Mouse (Mus musculus) CH12.LX (cell line): ENCODE data around the gene Tprkb. TPM values are rescaled to one million over a fixed set of nuclear protein-coding genes. Genes with fewer than 3 reads are reported as not detected.
A peak's percentile ranks its signal among the peaks of the same experiment; 100 is the strongest.

Source experiments
- DNase-seq: peaks from one replicate; pipeline ENCODE4 v3.0.0-alpha.2; 2013; ENCODE audit errors: extremely low read depth
- H3K27ac ChIP-seq: 2 replicates; pipeline ENCODE4 v1.5.1; 2012; ENCODE audit warnings: low read depth, mild to moderate bottlenecking, control low read depth, moderate library complexity; ENCODE audit not compliant: insufficient read depth
- H3K27me3 ChIP-seq: replicated peaks from 2 replicates; pipeline ENCODE3; 2012; ENCODE audit warnings: inconsistent platforms
- H3K36me3 ChIP-seq, 2 experiments: replicated peaks in 1 of 2; 2 replicates each; pipeline versions ENCODE3 to v1.6.1; 2012; ENCODE audit warnings: inconsistent platforms in 1 of 2, low read length in 1 of 2, mild to moderate bottlenecking in 1 of 2, mixed read lengths in 1 of 2, moderate library complexity in 1 of 2; ENCODE audit not compliant: control insufficient read depth in 1 of 2, insufficient read depth in 1 of 2
- H3K4me1 ChIP-seq, 2 experiments: 2 replicates each; pipeline ENCODE4 v1.6.1; 2012; ENCODE audit warnings: inconsistent platforms in 1 of 2, moderate library complexity in 1 of 2; ENCODE audit not compliant: insufficient read depth in 2 of 2, control insufficient read depth in 1 of 2
- H3K4me2 ChIP-seq: 2 replicates; pipeline ENCODE4 v1.6.1; 2012; ENCODE audit warnings: low read depth, mild to moderate bottlenecking, control low read depth; ENCODE audit not compliant: poor library complexity, insufficient read depth, severe bottlenecking
- H3K4me3 ChIP-seq, 3 experiments: fragments of 150-350 bp in 1 of 3; sonication (generic) in 1 of 3; replicated peaks in 1 of 3; 2 replicates each; pipeline versions ENCODE3 to v1.5.1; 2011 to 2012; ENCODE audit warnings: low read depth in 2 of 3, low read length in 2 of 3, mild to moderate bottlenecking in 2 of 3, moderate library complexity in 2 of 3, control low read depth in 1 of 3, improper control_type of control experiment in 1 of 3, inconsistent platforms in 1 of 3, mixed read lengths in 1 of 3; ENCODE audit not compliant: poor library complexity in 1 of 3
- H3K79me2 ChIP-seq: replicated peaks from 2 replicates; pipeline ENCODE4 v1.6.1; 2012; ENCODE audit warnings: mild to moderate bottlenecking, moderate library complexity; ENCODE audit not compliant: control insufficient read depth, poor library complexity, insufficient read depth, severe bottlenecking; ENCODE audit errors: extremely low read depth
- H3K9ac ChIP-seq: 2 replicates; pipeline ENCODE4 v1.6.1; 2012; ENCODE audit warnings: low read depth, mild to moderate bottlenecking, control low read depth, moderate library complexity; ENCODE audit not compliant: insufficient read depth
- H3K9me3 ChIP-seq: replicated peaks from 2 replicates; pipeline ENCODE3; 2012; ENCODE audit warnings: low read length, inconsistent platforms, mixed read lengths
- CHD1 ChIP-seq: IDR thresholded peaks from 2 replicates; pipeline ENCODE4 v1.6.1; 2012; ENCODE audit warnings: low read depth, low read length, improper control_type of control experiment, inconsistent platforms
- CTCF ChIP-seq, 2 experiments: IDR thresholded peaks in 1 of 2; conservative IDR thresholded peaks in 1 of 2; 2 replicates each; pipeline ENCODE4 v1.5.1; 2011 to 2012; ENCODE audit warnings: low read depth in 2 of 2, low read length in 2 of 2, improper control_type of control experiment in 1 of 2, inconsistent platforms in 1 of 2, mild to moderate bottlenecking in 1 of 2, moderate library complexity in 1 of 2
- ETS1 ChIP-seq: conservative IDR thresholded peaks from 2 replicates; pipeline ENCODE4 v1.6.1; 2012; ENCODE audit warnings: low read depth, mild to moderate bottlenecking, inconsistent platforms, low read length, improper control_type of control experiment, moderate library complexity
- GABPA ChIP-seq: IDR thresholded peaks from 2 replicates; pipeline ENCODE4 v1.6.1; 2012; ENCODE audit warnings: low read depth, low read length, improper control_type of control experiment, inconsistent platforms; ENCODE audit not compliant: insufficient replicate concordance
- HCFC1 ChIP-seq: IDR thresholded peaks from 2 replicates; pipeline ENCODE4 v1.6.1; 2012; ENCODE audit warnings: low read depth, mild to moderate bottlenecking, inconsistent platforms, low read length, improper control_type of control experiment
- MAFK ChIP-seq: IDR thresholded peaks from 2 replicates; pipeline ENCODE4 v1.6.1; 2011; ENCODE audit warnings: low read length, improper control_type of control experiment; ENCODE audit not compliant: insufficient replicate concordance
- MAX ChIP-seq: IDR thresholded peaks from 2 replicates; pipeline ENCODE4 v1.6.1; 2011; ENCODE audit warnings: low read length, improper control_type of control experiment
- MAZ ChIP-seq: IDR thresholded peaks from 2 replicates; pipeline ENCODE4 v1.6.1; 2012; ENCODE audit warnings: low read depth, mild to moderate bottlenecking, inconsistent platforms, low read length, improper control_type of control experiment, moderate library complexity
- PAX5 ChIP-seq: IDR thresholded peaks from 2 replicates; pipeline ENCODE4 v1.6.1; 2012; ENCODE audit warnings: low read length, inconsistent platforms, mixed read lengths
- POLR2A ChIP-seq: IDR thresholded peaks from 2 replicates; pipeline ENCODE4 v1.6.1; 2011; ENCODE audit warnings: low read depth, mild to moderate bottlenecking, improper control_type of control experiment, low read length
- POLR2AphosphoS2 ChIP-seq: IDR thresholded peaks from 2 replicates; pipeline ENCODE4 v1.6.1; 2011; ENCODE audit warnings: low read depth, low read length, improper control_type of control experiment
- RAD21 ChIP-seq: IDR thresholded peaks from 2 replicates; pipeline ENCODE4 v1.6.1; 2011; ENCODE audit warnings: low read depth, mild to moderate bottlenecking, low read length, improper control_type of control experiment, moderate library complexity
- RCOR1 ChIP-seq: conservative IDR thresholded peaks from 2 replicates; pipeline ENCODE4 v1.6.1; 2012; ENCODE audit warnings: low read depth, mild to moderate bottlenecking, inconsistent platforms, low read length, improper control_type of control experiment
- SMC3 ChIP-seq: IDR thresholded peaks from 2 replicates; pipeline ENCODE4 v1.6.1; 2011; ENCODE audit warnings: low read depth, low read length, improper control_type of control experiment
- TBP ChIP-seq: conservative IDR thresholded peaks from 2 replicates; pipeline ENCODE4 v1.6.1; 2011; ENCODE audit warnings: low read depth, low read length, improper control_type of control experiment
- TCF12 ChIP-seq: IDR thresholded peaks from 2 replicates; pipeline ENCODE4 v1.6.1; 2014; ENCODE audit warnings: low read depth, mild to moderate bottlenecking, inconsistent platforms, low read length, improper control_type of control experiment
- USF2 ChIP-seq: conservative IDR thresholded peaks from 2 replicates; pipeline ENCODE4 v1.6.1; 2011; ENCODE audit warnings: low read depth, low read length, improper control_type of control experiment
- ZC3H11A ChIP-seq: IDR thresholded peaks from 2 replicates; pipeline ENCODE4 v1.6.1; 2012; ENCODE audit warnings: low read depth, mild to moderate bottlenecking, inconsistent platforms, low read length, improper control_type of control experiment
- ZKSCAN1 ChIP-seq: IDR thresholded peaks from 2 replicates; pipeline ENCODE4 v1.6.1; 2012; ENCODE audit warnings: low read depth, inconsistent platforms, low read length, improper control_type of control experiment, borderline replicate concordance
- dilution Hi-C: fragments of 300-500 bp; cut with MboI; formaldehyde crosslinking; loops from 2 replicates; pipeline ENCODE4 v1.14.3; 2020; ENCODE audit warnings: low sequenced_read_pairs; ENCODE audit not compliant: extremely low pct_unique_long_range_greater_than_20kb, extremely low pct_ligation_motif_present
- in situ Hi-C: fragments of 300-500 bp; cut with MboI; formaldehyde crosslinking; loops from 3 replicates; pipeline ENCODE4 v1.14.3; 2019; ENCODE audit warnings: low sequenced_read_pairs, low pct_ligation_motif_present, low pct_unique_long_range_greater_than_20kb, mixed read lengths
- polyA plus RNA-seq: library from polyadenylated mRNA; unstranded; fragments of >175 nt; gene quantifications from 2 replicates; pipeline ENCODE4 v1.2.1, GENCODE M21; 2012; ENCODE audit warnings: low read depth; ENCODE audit not compliant: insufficient read length
- total RNA-seq, 2 experiments: library from RNA; depleted of rRNA; stranded (reverse); fragments of 300-350 nt in 1 of 2; fragments of >200 nt in 1 of 2; gene quantifications; 2 replicates each; pipeline ENCODE4 v1.2.3; 2012 to 2014

Gene Tprkb
- total and polyA plus RNA-seq, 3 experiments = 21.2 to 59.8 (median 39.7) TPM

DNA sequence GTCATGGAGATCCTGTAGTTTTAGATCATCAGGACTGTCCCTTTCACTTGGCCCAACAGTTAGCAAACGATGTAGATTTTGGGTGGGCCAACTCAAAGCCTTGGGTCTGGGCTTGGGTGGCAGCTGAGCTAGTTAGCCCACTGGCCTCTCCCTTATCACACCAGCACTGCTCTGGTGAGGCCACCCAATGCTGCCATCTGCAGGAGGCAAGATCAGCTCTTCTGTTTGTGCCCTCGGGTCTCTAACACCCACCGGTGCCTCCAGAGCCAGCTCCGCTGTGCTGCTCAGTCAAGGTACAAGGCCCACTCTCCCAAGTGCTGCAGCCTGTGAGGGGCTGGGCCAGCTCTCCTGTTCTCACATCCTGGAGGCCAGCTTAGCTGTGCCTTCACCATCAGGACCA, 55.0 kb downstream of the Tprkb start:
- Histone ChIP-seq H3K27me3 (no peaks in the 10 kb centered on the region), H3K9me3 (no peaks in the 10 kb centered on the region), H3K4me3 (no peak overlapping the region), H3K4me1 (peaks cover 3 to 6% of the 10 kb centered on the region in 2 experiments; a peak in 3 of 4 replicates), H3K4me2 (no peak overlapping the region), H3K79me2 (no peaks in the 10 kb centered on the region), H3K9ac (no peak overlapping the region), H3K27ac (no peak overlapping the region), H3K36me3 (no peaks in the 10 kb centered on the region)
- DNase-seq = no peak
- in situ Hi-C loops = no loop called here
- dilution Hi-C loops = no loop called here
- TF ChIP-seq GABPA (no peak), RAD21 (peak; percentile 32), TCF12 (no peak), HCFC1 (no peak), MAFK (no peak), USF2 (no peak), RCOR1 (no peak), SMC3 (peak; percentile 15; the same call in 1 of the 2 replicates), CTCF (conservative IDR thresholded peaks at IDR 0.05 in 1 of 2, IDR thresholded peaks at IDR 0.05 in 1 of 2; ENCODE audit: low read depth in 2 of 2, low read length in 2 of 2) (peak in 1 of 2 experiments; percentile 46; a peak in 2 of 4 replicates), MAZ (no peak)

DNA sequence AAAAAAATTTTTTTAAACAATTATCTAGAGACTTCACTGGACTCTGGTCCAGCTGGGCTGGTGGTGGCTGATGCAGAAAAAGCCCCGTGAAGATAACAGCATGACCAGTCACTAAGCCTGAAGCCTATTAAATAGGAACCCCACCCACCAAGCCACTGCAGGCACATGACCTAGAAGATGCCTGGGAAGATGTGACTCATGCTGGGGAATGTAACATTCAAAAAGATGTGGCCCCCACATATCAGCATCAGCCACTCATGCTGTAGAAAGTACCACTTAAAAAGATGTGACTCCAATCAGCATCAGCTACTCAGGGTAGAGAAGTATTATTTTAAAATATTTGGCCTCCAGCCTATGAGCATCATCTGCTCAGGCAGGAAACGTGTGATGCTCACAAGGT, 58.2 kb downstream of the Tprkb start:
- Histone ChIP-seq H3K9ac (no peak overlapping the region), H3K79me2 (no peaks in the 10 kb centered on the region), H3K4me1 (peaks cover 3 to 6% of the 10 kb centered on the region in 2 experiments; a peak in 3 of 4 replicates), H3K27ac (no peak overlapping the region), H3K4me2 (no peak overlapping the region), H3K36me3 (no peaks in the 10 kb centered on the region), H3K9me3 (no peaks in the 10 kb centered on the region), H3K4me3 (no peak overlapping the region), H3K27me3 (no peaks in the 10 kb centered on the region)
- TF ChIP-seq PAX5 = no peak
- TF ChIP-seq TBP = no peak
- no peak for TF ChIP-seq POLR2AphosphoS2
- no peak for TF ChIP-seq ETS1
- no peak for TF ChIP-seq CHD1
- TF ChIP-seq MAX = no peak
- no peak for TF ChIP-seq GABPA
- no peak for TF ChIP-seq POLR2A
- no peak for TF ChIP-seq ZC3H11A
- TF ChIP-seq ZKSCAN1 = no peak
- dilution Hi-C loops (no loop called here), in situ Hi-C loops (loop anchor here (5.0 kb wide), 1 partner anchor 37 kb away; no protein-coding TSS in a partner anchor)
- no peak for DNase-seq
